ENCODE assay signal across 8 mouse cellular contexts in genomic region chr4:152263512-152264176, GRCm38 (mm10). TPM values are rescaled to one million over a fixed set of nuclear protein-coding genes. Genes with fewer than 3 reads are reported as not detected.
A peak's percentile ranks its signal among the peaks of the same experiment; 100 is the strongest.
DNase-seq lines count a peak whose midpoint lies in the region; ATAC-seq lines count a peak whose summit lies in the region.

No protein-coding gene starts in this region.

- H3K27me3 ChIP-seq in embryonic facial prominence, embryonic 12.5 days, result no peaks in the 10 kb centered on the region
- H3K27me3 ChIP-seq in limb, embryonic 10.5 days (ENCODE audit: low read depth, poor library complexity, severe bottlenecking), result 0 out of 2 replicates have a peak, but pooled peaks cover 3% of the 10 kb centered on the region

- H3K9me3 ChIP-seq in embryonic facial prominence, embryonic 12.5 days, result no peaks in the 10 kb centered on the region
- no peaks in the 10 kb centered on the region for H3K9me3 ChIP-seq in limb, embryonic 10.5 days (replicated peaks)

- H3K36me3 ChIP-seq in embryonic facial prominence, embryonic 12.5 days, result no peaks in the 10 kb centered on the region
- no peaks in the 10 kb centered on the region for H3K36me3 ChIP-seq in limb, embryonic 10.5 days

- WGBS in embryonic facial prominence, embryonic 12.5 days, result 21% methylated on average over 10 of the region's 10 CpGs
- 31% methylated on average over 10 of the region's 10 CpGs for WGBS in limb, embryonic 10.5 days

- H3K27ac ChIP-seq in embryonic facial prominence, embryonic 12.5 days, result no peak overlapping the region
- peak overlapping the region; percentile 43; the same call in 1 of the 2 replicates for H3K27ac ChIP-seq in limb, embryonic 10.5 days

- H3K4me3 ChIP-seq in embryonic facial prominence, embryonic 12.5 days, result no peak overlapping the region
- no peak overlapping the region for H3K4me3 ChIP-seq in limb, embryonic 10.5 days

- DNase-seq in cerebellum, postnatal 10 days, result peak; percentile 42 to 48
- no peak for DNase-seq in cerebellum, postnatal 36 days
- peak; percentile 36 for DNase-seq in 3T3-L1 (ENCODE audit: low read depth, low spot score)
- DNase-seq in limb, embryonic 10.5 days (ENCODE audit: low spot score), result no peak
- DNase-seq in thymus, adult 18-20 months, result no peak
- no peak for DNase-seq in layer of hippocampus, postnatal 10 days (ENCODE audit: low spot score in 2 of 2)
- no peak for DNase-seq in ovary, postnatal 14 days (ENCODE audit: low spot score)

- no peak overlapping the region for H3K9ac ChIP-seq in embryonic facial prominence, embryonic 12.5 days

- 0 out of 2 replicates have a peak overlapping the region, but pooled peaks have one; percentile 5 for H3K4me2 ChIP-seq in embryonic facial prominence, embryonic 12.5 days (replicated peaks)

- peaks cover 34% of the 10 kb centered on the region for H3K4me1 ChIP-seq in embryonic facial prominence, embryonic 12.5 days
- peaks cover 49% of the 10 kb centered on the region for H3K4me1 ChIP-seq in limb, embryonic 10.5 days

- peak; percentile 29; the same call in 1 of the 2 replicates for ATAC-seq in embryonic facial prominence, embryonic 12.5 days (ENCODE audit: insufficient number of reproducible peaks, insufficient read depth, low FRiP score, low TSS enrichment)

RNA-seq across cellular contexts. Expression of gene Gpr153, which starts 10.4 kb away (rescaled TPM):
- polyA plus RNA-seq in embryonic facial prominence, embryonic 12.5 days (2016; fragmentation: Nextera tagmentation; extraction: Ambion mirVana), result 9.7 and 10.6 TPM in 2 replicates
- 1.4 and 3.0 TPM in 2 replicates for polyA plus RNA-seq in limb, embryonic 10.5 days (2016; fragmentation: Nextera tagmentation; extraction: Ambion mirVana)
- 10 to 100 TPM; 21.4 to 23.1 TPM for total RNA-seq in layer of hippocampus, postnatal 10 days (2021)

RNA-seq across cellular contexts. Expression of gene Hes3, which starts 27.8 kb away (rescaled TPM):
- 0.09 TPM in 1 of 2 replicates, not detected in the other for polyA plus RNA-seq in embryonic facial prominence, embryonic 12.5 days (2016; fragmentation: Nextera tagmentation; extraction: Ambion mirVana)
- not detected in 2 replicates for polyA plus RNA-seq in limb, embryonic 10.5 days (2016; fragmentation: Nextera tagmentation; extraction: Ambion mirVana)
- total RNA-seq in layer of hippocampus, postnatal 10 days (2021), result not detected

RNA-seq across cellular contexts. Expression of gene Icmt, which starts 33.4 kb away (rescaled TPM):
- polyA plus RNA-seq in embryonic facial prominence, embryonic 12.5 days (2016; fragmentation: Nextera tagmentation; extraction: Ambion mirVana), result 30.3 and 33.4 TPM in 2 replicates
- 31.4 and 33.9 TPM in 2 replicates for polyA plus RNA-seq in limb, embryonic 10.5 days (2016; fragmentation: Nextera tagmentation; extraction: Ambion mirVana)
- total RNA-seq in layer of hippocampus, postnatal 10 days (2021), result 10 to 100 TPM; 27.9 to 33.9 TPM

RNA-seq across cellular contexts. Expression of gene Rnf207, which starts 55.1 kb away (rescaled TPM):
- polyA plus RNA-seq in embryonic facial prominence, embryonic 12.5 days (2016; fragmentation: Nextera tagmentation; extraction: Ambion mirVana), result 1.0 and 2.3 TPM in 2 replicates
- polyA plus RNA-seq in limb, embryonic 10.5 days (2016; fragmentation: Nextera tagmentation; extraction: Ambion mirVana), result 0.70 and 1.1 TPM in 2 replicates
- total RNA-seq in layer of hippocampus, postnatal 10 days (2021), result 1 to 10 TPM; 3.1 to 4.0 TPM

Comparison
In these comparisons a context has a peak if more than half of its experiments do, and no peak if none do; other contexts are left out.
1. DNase-seq: peak in cerebellum, postnatal 10 days (2 of 2) and 3T3-L1 (single experiment); none in cerebellum, postnatal 36 days (0 of 2), limb, embryonic 10.5 days (single experiment), thymus, adult 18-20 months (0 of 2), layer of hippocampus, postnatal 10 days (0 of 2) and ovary, postnatal 14 days (single experiment).